Comparison of ENCODE assay signal across 23 mouse cellular contexts in the genomic region with DNA sequence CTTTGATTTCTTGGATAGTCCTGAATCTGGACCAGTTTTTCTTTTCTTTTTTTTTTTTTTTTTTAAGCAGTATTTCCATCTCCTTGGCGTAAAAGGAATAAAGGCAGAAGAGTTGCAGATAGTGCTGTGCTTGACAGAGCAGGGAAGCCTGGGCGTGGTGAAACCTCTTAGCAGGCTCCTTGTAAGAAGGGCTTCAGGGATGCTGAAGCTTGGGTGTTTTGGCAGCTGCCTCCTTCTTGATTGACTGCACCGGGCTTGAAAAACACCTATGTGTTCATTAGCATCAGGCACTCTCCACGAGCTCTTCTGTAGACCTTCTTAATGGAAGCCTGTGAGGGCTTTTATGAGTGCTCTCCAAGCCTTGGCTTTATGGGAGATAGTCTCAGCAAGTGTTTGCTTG.
DNase-seq lines count a peak whose midpoint lies in the region; ATAC-seq and TF ChIP-seq lines count a peak whose summit lies in the region.
"Had no signal": no experiment of that assay in that cellular context is flagged by ENCODE, and none has a peak within 500 bp of the region (broad histone marks: within the 10 kb centered on the region; RNA-seq: fewer than 3 reads in every experiment).

No protein-coding gene starts in this region.

- no peak overlapping the region for H3K4me3 ChIP-seq in forebrain, embryonic 12.5 days (replicated peaks)
- H3K4me3 ChIP-seq in forebrain, embryonic 11.5 days (ENCODE audit: low read depth, low read length): no peak overlapping the region
- H3K4me3 ChIP-seq in left cerebral cortex, adult 2 months: no peak overlapping the region
- H3K4me3 ChIP-seq in forebrain, embryonic 16.5 days (replicated peaks; ENCODE audit: low read length): no peak overlapping the region
- no peak overlapping the region for H3K4me3 ChIP-seq in gastrocnemius, adult 2 months
- H3K4me3 ChIP-seq: embryonic facial prominence, embryonic 13.5 days; heart, embryonic 10.5 days; hindbrain, embryonic 12.5 days had no signal

- H3K4me2 ChIP-seq in forebrain, embryonic 12.5 days: no peak overlapping the region
- H3K4me2 ChIP-seq in forebrain, embryonic 11.5 days (ENCODE audit: low read depth, low read length, severe bottlenecking): no peak overlapping the region
- no peak overlapping the region for H3K4me2 ChIP-seq in forebrain, embryonic 16.5 days (ENCODE audit: low read length)
- H3K4me2 ChIP-seq: embryonic facial prominence, embryonic 13.5 days; hindbrain, embryonic 12.5 days had no signal

- H3K9ac ChIP-seq in forebrain, embryonic 12.5 days: no peak overlapping the region
- no peak overlapping the region for H3K9ac ChIP-seq in forebrain, embryonic 11.5 days (ENCODE audit: low read length)
- no peak overlapping the region for H3K9ac ChIP-seq in forebrain, embryonic 16.5 days (replicated peaks; ENCODE audit: low read depth, low read length)
- H3K9ac ChIP-seq: embryonic facial prominence, embryonic 13.5 days; hindbrain, embryonic 12.5 days had no signal

- no peak for ATAC-seq in forebrain, embryonic 12.5 days (ENCODE audit: low FRiP score)
- no peak for ATAC-seq in forebrain, embryonic 11.5 days (replicated peaks; ENCODE audit: low FRiP score)
- ATAC-seq in forebrain, embryonic 16.5 days: peak; percentile 57; the same call in 1 of the 2 replicates
- ATAC-seq: CD4-positive, CD25-positive, alpha-beta regulatory T cell, adult 4 months; hindbrain, postnatal 0 days had no signal

- H3K4me1 ChIP-seq in forebrain, embryonic 12.5 days: peaks cover 6% of the 10 kb centered on the region; the same call in 1 of the 2 replicates
- no peaks in the 10 kb centered on the region for H3K4me1 ChIP-seq in forebrain, embryonic 11.5 days (replicated peaks; ENCODE audit: control insufficient read depth, insufficient read depth, low read length)
- 0 out of 2 replicates have a peak, but pooled peaks cover 2% of the 10 kb centered on the region for H3K4me1 ChIP-seq in forebrain, embryonic 16.5 days (replicated peaks; ENCODE audit: control insufficient read depth, insufficient read depth, low read length)
- H3K4me1 ChIP-seq: embryonic facial prominence, embryonic 13.5 days; heart, embryonic 10.5 days had no signal

- no peaks in the 10 kb centered on the region for H3K9me3 ChIP-seq in forebrain, embryonic 12.5 days
- no peaks in the 10 kb centered on the region for H3K9me3 ChIP-seq in forebrain, embryonic 11.5 days (ENCODE audit: control insufficient read depth, low read length)
- no peaks in the 10 kb centered on the region for H3K9me3 ChIP-seq in forebrain, embryonic 16.5 days (ENCODE audit: control insufficient read depth, low read length)
- H3K9me3 ChIP-seq: embryonic facial prominence, embryonic 13.5 days; heart, embryonic 10.5 days; hindbrain, embryonic 12.5 days had no signal

- no peaks in the 10 kb centered on the region for H3K27me3 ChIP-seq in forebrain, embryonic 12.5 days
- H3K27me3 ChIP-seq in forebrain, embryonic 11.5 days (ENCODE audit: control insufficient read depth, insufficient read depth, low read length): no peaks in the 10 kb centered on the region
- H3K27me3 ChIP-seq in forebrain, embryonic 16.5 days (replicated peaks; ENCODE audit: control insufficient read depth, insufficient read depth, low read length): no peaks in the 10 kb centered on the region
- H3K27me3 ChIP-seq: embryonic facial prominence, embryonic 13.5 days; hindbrain, embryonic 12.5 days had no signal

- no peaks in the 10 kb centered on the region for H3K36me3 ChIP-seq in forebrain, embryonic 12.5 days (replicated peaks)
- H3K36me3 ChIP-seq in forebrain, embryonic 11.5 days (ENCODE audit: control insufficient read depth, insufficient read depth, low read length): no peaks in the 10 kb centered on the region
- H3K36me3 ChIP-seq in forebrain, embryonic 16.5 days (ENCODE audit: control insufficient read depth, insufficient read depth): no peaks in the 10 kb centered on the region
- H3K36me3 ChIP-seq: embryonic facial prominence, embryonic 13.5 days; G1E; heart, embryonic 10.5 days; hindbrain, embryonic 12.5 days had no signal

- no peak for TF ChIP-seq CTCF in left cerebral cortex, adult 2 months (IDR thresholded peaks at IDR 0.05)
- TF ChIP-seq CTCF in gastrocnemius, adult 2 months (IDR thresholded peaks at IDR 0.05): no peak

- intact Hi-C loops in left cerebral cortex, adult 2 months (cut with DNase I): no loop called here
- intact Hi-C loops in gastrocnemius, adult 2 months (cut with DNase I): no loop called here

- no peak for DNase-seq in forebrain, embryonic 11.5 days (ENCODE audit: low spot score)
- DNase-seq in left cerebral cortex, adult 2 months (ENCODE audit: extremely low spot score in 1 of 2, low spot score in 2 of 2): no peak
- no peak for DNase-seq in left cerebral cortex, adult 11 months (ENCODE audit: low spot score)
- peak; percentile 53 for DNase-seq in brain, adult 2 months (ENCODE audit: low read depth, low spot score)
- no peak for DNase-seq in gastrocnemius, adult 2 months
- DNase-seq: adrenal gland, adult 8-10 months; adrenal gland, postnatal 36 days; B cell, adult 2 months; cerebellum, adult 11-12 months; cerebellum, adult 9-11 months; cerebellum, postnatal 36 days; gastrocnemius, postnatal 36 days; heart, adult 18-20 months; heart, postnatal 10 days; heart, postnatal 4 days had no signal

- 62% methylated on average over 4 of the region's 4 CpGs for WGBS in forebrain, embryonic 12.5 days
- WGBS in forebrain, embryonic 11.5 days: 74% methylated on average over 4 of the region's 4 CpGs
- WGBS in forebrain, embryonic 16.5 days: 74% methylated on average over 4 of the region's 4 CpGs

- peak overlapping the region; percentile 46; the same call in 1 of the 2 replicates for H3K27ac ChIP-seq in forebrain, embryonic 12.5 days
- H3K27ac ChIP-seq in forebrain, embryonic 11.5 days (ENCODE audit: low read depth, low read length): no peak overlapping the region
- peak overlapping the region; percentile 44; the same call in 1 of the 2 replicates for H3K27ac ChIP-seq in left cerebral cortex, adult 2 months
- H3K27ac ChIP-seq in forebrain, embryonic 16.5 days (ENCODE audit: low read length): 0 out of 2 replicates have a peak overlapping the region, but pooled peaks have one; percentile 24
- no peak overlapping the region for H3K27ac ChIP-seq in gastrocnemius, adult 2 months
- H3K27ac ChIP-seq: embryonic facial prominence, embryonic 13.5 days; heart, embryonic 10.5 days; hindbrain, embryonic 12.5 days; hindbrain, postnatal 0 days had no signal

Comparison
In these comparisons a context has a peak if more than half of its experiments do, and no peak if none do; other contexts are left out.
1. H3K27ac ChIP-seq: peak in forebrain, embryonic 12.5 days (single experiment), left cerebral cortex, adult 2 months (single experiment) and forebrain, embryonic 16.5 days (single experiment); none in forebrain, embryonic 11.5 days (single experiment) and gastrocnemius, adult 2 months (single experiment).